Mouse (Mus musculus) testis, postnatal 14 days (tissue): Measurements from ENCODE around the gene Ubl5.
"Not testable (repeated sequence)": the region's sequence is repeated elsewhere in the genome, so short reads cannot be mapped to it uniquely, and the experiment has no call there.

Experiments used
- DNase-seq: peaks from one replicate; pipeline ENCODE4 v3.0.0; 2021; ENCODE audit warnings: low spot score

Gene Ubl5

DNA sequence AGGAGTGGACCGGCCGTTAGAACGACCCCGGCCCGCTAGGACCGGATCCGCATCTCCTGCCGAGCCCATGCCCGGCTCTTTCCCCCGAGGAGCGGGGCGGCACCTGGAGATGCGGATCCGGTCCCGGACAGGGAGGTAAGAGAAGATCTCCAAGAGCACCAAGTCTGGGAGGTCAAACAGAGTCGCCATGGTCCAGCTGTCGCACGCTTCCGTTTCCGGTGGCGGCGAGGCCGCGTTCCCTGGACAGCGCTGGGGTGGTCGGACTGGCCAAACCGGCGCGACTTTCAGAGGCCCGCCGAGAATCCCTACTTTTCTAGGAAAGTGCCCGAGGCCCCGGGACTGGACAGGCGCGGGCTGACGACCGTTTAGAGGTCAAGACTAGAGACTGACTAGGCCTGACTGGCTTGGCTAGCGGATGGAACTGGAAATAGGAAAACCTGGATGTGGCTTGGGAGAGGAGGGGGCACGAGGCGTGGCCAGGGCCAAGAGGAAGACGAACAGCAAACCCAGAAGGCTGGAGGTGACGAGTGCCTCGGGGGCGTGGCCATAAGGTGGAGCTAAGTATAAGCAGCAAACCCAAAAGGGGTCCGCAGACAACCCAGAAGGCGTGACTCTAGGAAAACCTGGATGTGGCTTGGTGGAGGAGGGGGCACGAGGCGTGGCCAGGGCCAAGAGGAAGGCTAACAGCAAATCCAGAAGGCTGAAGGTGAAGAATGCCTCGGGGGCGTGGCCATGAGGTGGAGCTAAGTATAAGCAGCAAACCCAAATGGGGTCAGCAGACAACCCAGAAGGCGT, at the start of gene Ubl5:
TSS of gene Ubl5 (plus strand) at position 778 of the 795 bp plus-strand sequence.
- DNase-seq, result peak; percentile 90

DNA sequence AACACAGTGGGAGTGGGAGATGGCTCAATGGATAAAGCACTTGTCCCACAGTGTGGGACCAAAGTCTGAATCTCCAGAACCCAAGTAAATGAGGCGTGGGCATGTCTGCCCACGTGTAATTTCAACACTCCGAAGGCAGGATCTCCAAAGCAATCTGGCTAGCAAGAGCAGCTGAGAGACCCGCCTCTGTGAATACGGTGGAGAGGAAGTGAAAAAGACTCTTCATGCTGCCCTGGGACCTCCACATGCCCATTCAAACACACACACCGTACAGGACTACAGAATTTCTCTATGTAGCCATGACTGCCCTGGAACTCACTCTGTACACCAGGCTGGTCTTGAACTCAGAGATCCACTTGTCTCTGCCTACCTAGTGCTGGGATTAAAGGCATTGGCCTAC, 41.4 kb upstream of the Ubl5 start:
- DNase-seq, result no peak

DNA sequence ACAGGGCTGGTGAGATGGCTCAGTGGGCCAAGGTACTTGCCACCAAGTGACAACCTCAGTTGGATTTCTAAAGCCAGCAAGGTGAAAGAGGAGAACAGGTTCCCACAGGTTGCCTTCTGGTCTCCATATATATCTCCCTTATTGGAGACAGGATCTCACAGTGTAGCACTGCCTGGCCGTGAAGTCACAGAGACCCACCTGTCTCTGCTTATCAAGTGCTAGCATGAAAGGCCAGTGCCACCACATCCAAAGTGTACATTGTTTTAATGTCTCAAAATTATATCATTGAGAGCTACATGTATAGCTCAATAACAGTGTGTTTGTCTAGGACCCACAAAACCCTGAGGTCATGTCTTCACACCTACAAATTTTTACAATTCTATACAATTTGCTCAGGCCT, 36.4 kb upstream of the Ubl5 start:
- DNase-seq, result no peak

DNA sequence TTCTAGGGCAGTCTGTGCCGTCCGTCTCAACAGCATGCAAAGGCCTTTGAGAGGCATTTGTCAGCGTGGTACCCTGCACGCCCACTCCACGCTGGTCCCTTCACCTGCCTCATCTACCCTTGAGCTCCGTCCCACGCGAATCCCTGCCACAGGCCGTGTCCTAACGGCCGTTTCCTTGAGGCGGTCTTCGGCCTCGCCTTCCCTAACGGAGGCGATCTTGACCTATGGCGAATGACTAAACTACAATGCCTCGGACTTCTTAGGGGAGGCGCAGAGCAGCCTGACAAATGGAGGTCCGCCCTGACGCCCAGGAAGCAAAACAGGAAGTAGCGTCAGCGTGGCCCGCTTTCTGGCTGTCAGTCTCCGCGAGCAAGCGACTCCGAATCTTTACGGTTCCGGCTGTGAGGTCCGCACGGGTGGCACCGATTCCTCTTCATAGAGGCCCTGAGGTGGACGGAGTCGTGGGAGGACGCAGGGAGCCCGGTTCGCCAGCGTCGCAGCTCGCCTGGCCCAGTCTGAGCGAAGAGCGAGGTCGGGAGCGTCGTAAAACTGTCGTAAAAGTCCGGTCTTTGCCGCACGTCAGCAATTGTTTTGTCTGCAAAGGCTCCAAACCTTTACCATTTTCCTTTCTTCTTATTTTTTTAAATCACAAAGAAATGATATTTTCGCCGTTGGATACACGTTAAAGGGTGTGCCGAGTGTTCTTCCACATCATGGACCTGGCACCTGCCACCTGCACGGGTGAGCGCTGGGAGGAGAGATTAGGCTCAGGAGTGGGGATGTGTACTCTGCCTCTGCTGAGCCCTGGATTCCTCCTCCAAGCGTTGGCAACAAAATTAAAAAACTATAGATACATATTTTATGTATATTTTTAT, 35.3 kb upstream of the Ubl5 start:
- peak; percentile 87 for DNase-seq

GRCm38 (mm10) chr9:20609831-20610464, 32.7 kb upstream of the Ubl5 start:
- DNase-seq, result no peak

- DNase-seq, result no peak
These were observed 30.7 kb upstream of the Ubl5 start for GRCm38 (mm10) chr9:20611976-20612375.

DNA sequence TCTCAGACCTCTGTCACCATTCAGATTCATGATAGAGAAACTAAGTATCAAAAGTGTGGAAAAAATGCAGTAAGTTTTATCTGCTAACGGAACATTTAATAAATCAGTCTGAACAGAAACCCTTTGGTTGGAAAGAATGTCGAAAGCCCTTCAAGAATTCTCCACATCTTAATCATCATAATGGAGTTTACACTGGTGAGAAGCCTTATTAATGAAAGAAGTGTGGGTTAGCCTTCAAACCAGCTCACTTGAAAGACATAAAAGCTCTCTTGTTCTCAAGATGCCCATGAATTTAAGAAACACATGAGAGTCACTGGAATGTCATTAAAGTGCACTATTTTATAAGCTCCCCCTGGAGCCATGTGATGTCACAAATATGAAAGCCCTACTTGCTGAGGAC, 26.0 kb upstream of the Ubl5 start:
- DNase-seq, result no peak

GRCm38 (mm10) chr9:20631332-20631731, 11.3 kb upstream of the Ubl5 start:
- no peak for DNase-seq

DNA sequence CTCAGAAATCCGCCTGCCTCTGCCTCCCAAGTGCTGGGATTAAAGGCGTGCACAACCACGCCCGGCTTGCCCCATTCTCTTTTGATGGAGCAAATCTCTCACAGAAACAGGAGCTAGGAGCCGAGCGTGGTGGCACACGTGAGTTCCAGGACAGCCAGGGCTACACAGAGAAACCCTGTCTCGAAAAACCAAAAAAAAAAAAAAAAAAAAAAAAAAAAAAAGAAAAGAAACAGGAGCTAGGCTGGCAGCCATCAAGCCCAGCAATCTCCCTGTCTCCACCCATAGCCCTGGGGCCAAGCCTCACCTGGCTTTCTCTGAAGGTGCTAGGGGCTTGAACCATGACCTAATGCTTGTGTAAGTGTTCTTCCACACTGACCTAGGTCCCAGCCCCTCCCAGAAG, 7.0 kb upstream of the Ubl5 start:
- DNase-seq, result not testable (repeated sequence)

DNA sequence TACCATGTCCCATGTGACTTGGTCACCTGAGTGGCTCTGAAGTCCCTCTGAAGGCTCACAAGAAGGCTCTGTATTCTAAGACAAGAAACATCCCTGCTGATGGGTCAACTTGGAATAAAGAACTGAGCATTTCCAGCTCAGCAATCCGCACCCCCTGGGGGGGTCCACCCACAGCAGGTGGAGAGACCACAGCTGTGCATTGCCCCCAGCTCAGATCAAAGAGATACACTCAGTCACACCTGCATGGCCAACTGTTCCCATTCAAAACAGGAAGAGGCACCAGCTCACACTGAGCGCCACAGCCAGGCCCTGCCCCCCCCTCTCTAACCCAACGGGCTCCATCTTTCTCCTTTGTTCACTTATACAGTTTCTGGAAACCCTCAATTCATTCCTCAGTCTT, 6.4 kb upstream of the Ubl5 start:
- DNase-seq, result no peak

GRCm38 (mm10) chr9:20636790-20637189, 5.9 kb upstream of the Ubl5 start:
- no peak for DNase-seq

DNA sequence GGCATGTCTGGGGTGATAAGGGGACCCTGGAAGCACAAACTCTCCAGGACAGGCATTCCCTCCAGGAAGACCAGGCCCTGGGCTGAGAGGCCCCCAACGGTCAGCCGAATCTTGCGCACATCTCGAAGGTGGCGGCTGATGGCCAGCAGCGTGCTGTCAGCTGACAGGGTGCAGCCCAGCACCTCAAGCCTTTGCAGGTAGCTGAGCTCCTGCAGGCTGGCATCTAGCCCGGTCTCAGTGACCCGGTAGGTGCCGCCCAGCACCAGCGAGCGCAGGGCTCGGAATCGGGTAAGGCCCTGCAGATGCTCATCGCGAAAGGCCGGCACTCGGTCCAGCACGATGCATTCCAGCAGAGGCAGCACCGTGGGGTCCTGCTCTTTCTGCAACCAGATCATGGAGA, 4.1 kb upstream of the Ubl5 start:
- no peak for DNase-seq

- DNase-seq, result no peak
These were observed 3.2 kb upstream of the Ubl5 start for GRCm38 (mm10) chr9:20639486-20639885.

DNA sequence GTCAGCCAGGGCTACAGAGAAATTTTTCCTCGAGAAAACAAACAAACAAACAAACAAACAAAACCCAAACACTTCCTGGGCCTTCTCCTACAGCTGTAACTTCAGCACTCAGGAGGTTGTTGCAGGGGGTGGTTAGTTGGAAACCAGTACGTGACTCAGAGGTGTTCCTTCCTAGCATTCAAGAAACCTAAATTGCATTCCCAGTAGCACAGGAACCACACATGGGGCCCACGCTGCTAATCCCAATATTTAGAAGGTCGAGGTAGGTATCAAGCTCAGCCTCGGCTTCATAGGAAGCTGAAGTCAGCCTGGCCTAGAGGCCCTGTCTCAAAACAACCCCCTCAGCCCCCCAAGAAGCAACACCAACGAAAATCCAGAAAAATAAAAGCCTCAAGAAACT, 1.2 kb upstream of the Ubl5 start:
- no peak for DNase-seq

DNA sequence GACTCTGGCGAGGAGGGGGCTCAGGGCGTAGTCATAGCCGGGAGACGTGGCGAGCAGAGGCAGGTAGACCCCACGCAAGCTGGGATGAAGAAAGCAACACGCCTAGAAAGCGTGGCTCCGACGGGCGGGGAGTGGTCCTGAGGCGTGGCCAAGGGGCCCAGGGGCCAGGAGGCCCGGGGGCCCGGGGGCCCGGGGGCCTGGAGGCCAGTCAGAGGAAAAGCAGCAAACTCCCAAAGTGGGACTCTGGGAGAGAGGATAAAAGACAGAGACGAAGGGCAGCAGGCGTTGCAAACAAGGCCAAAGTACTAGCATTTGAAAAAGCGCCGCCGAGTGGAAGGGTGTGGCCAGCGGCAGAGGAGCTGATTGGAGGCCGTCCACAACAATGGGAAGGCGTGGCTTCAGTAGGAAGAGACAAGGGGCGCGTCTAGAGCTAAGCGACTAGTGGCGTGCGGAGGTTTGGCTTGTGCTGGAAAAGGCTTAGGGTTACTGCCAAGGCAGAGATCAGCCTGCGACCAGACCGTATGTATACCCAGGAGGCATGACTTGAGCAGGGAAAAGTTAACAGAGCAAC, 303 bp downstream of the Ubl5 start:
- peak; percentile 86 for DNase-seq

GRCm38 (mm10) chr9:20643781-20644180, 1.1 kb downstream of the Ubl5 start:
- DNase-seq, result no peak

- peak; percentile 80 for DNase-seq
These were observed 1.8 kb downstream of the Ubl5 start, which contains the start of gene Fbxl12 for GRCm38 (mm10) chr9:20644360-20645081. TSS of gene Fbxl12 (minus strand) at chr9:20644767.

DNA sequence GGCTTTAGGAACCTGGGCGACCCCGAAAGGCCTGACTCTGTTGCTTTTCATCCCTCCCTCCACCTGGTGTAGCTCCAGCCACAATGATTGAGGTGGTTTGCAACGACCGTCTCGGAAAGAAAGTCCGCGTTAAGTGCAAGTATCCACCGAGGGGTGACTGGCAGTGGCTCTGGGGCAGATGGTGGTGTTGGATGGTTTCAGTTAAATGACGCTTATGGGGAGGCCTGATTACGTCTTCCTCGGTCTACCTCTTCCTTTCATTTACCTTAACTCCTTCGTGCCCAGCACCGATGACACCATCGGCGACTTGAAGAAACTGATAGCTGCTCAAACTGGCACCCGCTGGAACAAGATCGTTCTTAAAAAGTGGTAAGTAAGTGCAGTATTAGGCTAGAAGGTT, 2.4 kb downstream of the Ubl5 start:
- DNase-seq, result no peak

DNA sequence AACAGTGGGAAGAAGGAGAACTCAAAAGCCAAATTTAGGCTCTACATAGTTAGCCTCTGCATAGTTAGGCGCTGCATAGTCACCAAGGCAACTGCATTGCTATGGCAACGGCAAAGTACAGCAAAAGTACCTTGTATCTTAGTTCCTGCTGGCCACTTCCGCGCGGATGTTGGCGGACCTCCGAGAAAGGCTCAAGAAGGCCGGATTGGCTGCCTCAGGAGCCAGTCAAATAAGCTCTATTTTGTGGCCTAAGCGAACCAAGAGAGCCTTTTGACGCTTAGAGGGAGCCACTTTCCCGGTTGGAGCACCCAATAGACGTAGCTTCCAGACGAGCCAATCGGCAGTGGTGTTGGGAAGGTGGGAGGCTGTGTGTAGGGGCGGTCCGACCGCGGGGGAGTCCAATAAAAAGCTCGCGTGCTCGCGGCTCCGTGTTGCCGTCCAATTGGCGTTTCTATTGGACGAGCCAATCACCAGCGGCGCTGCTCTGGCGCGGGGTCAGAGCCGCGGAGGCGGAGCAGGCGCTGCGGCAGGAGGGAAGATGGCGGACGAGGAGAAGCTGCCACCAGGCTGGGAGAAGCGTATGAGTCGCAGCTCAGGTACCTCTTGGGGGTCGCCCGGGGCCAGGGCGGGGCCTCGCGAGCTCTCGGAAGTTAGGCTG, 9.1 kb downstream of the Ubl5 start, which contains the start of gene Pin1:
TSS of gene Pin1 (plus strand) at position 494 of the 658 bp plus-strand sequence.
- DNase-seq, result peak; percentile 100

DNA sequence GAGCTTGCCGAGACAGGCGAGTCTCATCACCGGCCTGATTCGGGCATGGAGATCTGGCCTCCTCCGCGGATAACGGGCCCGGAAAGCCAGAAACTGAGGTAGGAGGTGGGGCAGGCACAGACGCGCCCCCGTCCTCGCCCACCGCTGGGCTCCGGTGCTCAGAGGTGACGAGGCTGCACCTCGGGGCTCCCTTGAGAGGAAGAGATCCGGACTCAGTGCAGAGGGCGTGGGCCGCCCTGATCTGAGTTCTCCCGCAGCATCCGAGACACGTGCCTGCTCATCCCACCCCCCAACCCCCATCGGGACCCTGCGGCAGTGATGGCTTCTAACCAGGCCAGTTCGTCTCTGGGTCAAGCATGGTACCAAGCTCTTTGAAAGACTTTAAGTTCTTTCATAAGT, 9.6 kb downstream of the Ubl5 start:
- DNase-seq, result no peak

- DNase-seq, result no peak
These were observed 11.2 kb downstream of the Ubl5 start for GRCm38 (mm10) chr9:20653859-20654258.
